Mouse (Mus musculus): ENCODE measurements around the gene Frmpd2. TPM values are rescaled to one million over a fixed set of nuclear protein-coding genes. Genes with fewer than 3 reads are reported as not detected.

Frmpd2 gene
- polyA plus RNA-seq, 1 experiment from 2014 or later: not detected

Other genes starting within 250 kb of the Frmpd2 start
- 23.1 and 24.5 TPM in 2 replicates for gene Mapk8, start 24.5 kb upstream of the Frmpd2 start, polyA plus RNA-seq (2014; fragmentation: Nextera tagmentation; extraction: Ambion mirVana)
- gene Ptpn20, start 117.5 kb downstream of the Frmpd2 start, polyA plus RNA-seq (2014; fragmentation: Nextera tagmentation; extraction: Ambion mirVana): not detected in 2 replicates

All from kidney, embryonic 14.5 days (tissue).